Mouse (Mus musculus) hindbrain, embryonic 16.5 days (tissue): ENCODE data around the gene Fgf14. TPM values are rescaled to one million over a fixed set of nuclear protein-coding genes. Genes with fewer than 3 reads are reported as not detected.
A peak's percentile ranks its signal among the peaks of the same experiment; 100 is the strongest.

Experiments
- ATAC-seq: fragments of 200-750 bp; cut with Nextera tagmentation; 2 replicates; pipeline ENCODE4 v1.8.0; 2017; ENCODE audit warnings: moderate TSS enrichment, moderate library complexity
- H3K27ac ChIP-seq: fragments of 300-500 bp; sonication (generic); 2 replicates; pipeline ENCODE4 v1.5.1; 2014; ENCODE audit warnings: low read depth, mild to moderate bottlenecking, control low read depth, low read length, moderate library complexity
- H3K27me3 ChIP-seq: fragments of 300-500 bp; sonication (generic); replicated peaks from 2 replicates; pipeline ENCODE4 v1.6.1; 2014; ENCODE audit warnings: low read length; ENCODE audit not compliant: control insufficient read depth, insufficient read depth
- H3K36me3 ChIP-seq: fragments of 300-500 bp; sonication (generic); 2 replicates; pipeline ENCODE4 v1.6.1; 2014; ENCODE audit warnings: mild to moderate bottlenecking, low read length, moderate library complexity, mixed read lengths; ENCODE audit not compliant: control insufficient read depth, insufficient read depth
- H3K4me1 ChIP-seq: fragments of 300-500 bp; sonication (generic); 2 replicates; pipeline ENCODE4 v1.6.1; 2014; ENCODE audit warnings: low read depth, low read length; ENCODE audit not compliant: control insufficient read depth, insufficient read depth
- H3K4me2 ChIP-seq: fragments of 300-500 bp; sonication (generic); 2 replicates; pipeline ENCODE4 v1.6.1; 2014; ENCODE audit warnings: mild to moderate bottlenecking, low read length, control low read depth, moderate library complexity
- H3K4me3 ChIP-seq: fragments of 300-500 bp; sonication (generic); 2 replicates; pipeline ENCODE4 v1.5.1; 2014; ENCODE audit warnings: mild to moderate bottlenecking, low read length, control low read depth, moderate library complexity
- H3K9ac ChIP-seq: fragments of 300-500 bp; sonication (generic); 2 replicates; pipeline ENCODE4 v1.6.1; 2014; ENCODE audit warnings: low read depth, mild to moderate bottlenecking, control low read depth, low read length, moderate library complexity
- H3K9me3 ChIP-seq: fragments of 300-500 bp; sonication (generic); 2 replicates; pipeline ENCODE4 v1.6.1; 2014; ENCODE audit warnings: mild to moderate bottlenecking, low read length, moderate library complexity; ENCODE audit not compliant: control insufficient read depth
- WGBS: fragments of 180-500 bp; shearing (Covaris S2); extraction: QIAGEN DNeasy Blood & Tissue Kit; methylation state at CpG from one replicate; pipeline ENCODE4 v1.1.7; 2014; 5-methylcytosine and 5-hydroxymethylcytosine counted together
- polyA plus RNA-seq: library from polyadenylated mRNA; unstranded; fragments of >200 nt; fragmentation: Nextera tagmentation; extraction: Ambion mirVana; gene quantifications from 2 replicates; pipeline ENCODE4 v1.2.1, GENCODE M21; 2015

Fgf14 gene
- polyA plus RNA-seq = 36.2 and 38.6 TPM in 2 replicates

DNA sequence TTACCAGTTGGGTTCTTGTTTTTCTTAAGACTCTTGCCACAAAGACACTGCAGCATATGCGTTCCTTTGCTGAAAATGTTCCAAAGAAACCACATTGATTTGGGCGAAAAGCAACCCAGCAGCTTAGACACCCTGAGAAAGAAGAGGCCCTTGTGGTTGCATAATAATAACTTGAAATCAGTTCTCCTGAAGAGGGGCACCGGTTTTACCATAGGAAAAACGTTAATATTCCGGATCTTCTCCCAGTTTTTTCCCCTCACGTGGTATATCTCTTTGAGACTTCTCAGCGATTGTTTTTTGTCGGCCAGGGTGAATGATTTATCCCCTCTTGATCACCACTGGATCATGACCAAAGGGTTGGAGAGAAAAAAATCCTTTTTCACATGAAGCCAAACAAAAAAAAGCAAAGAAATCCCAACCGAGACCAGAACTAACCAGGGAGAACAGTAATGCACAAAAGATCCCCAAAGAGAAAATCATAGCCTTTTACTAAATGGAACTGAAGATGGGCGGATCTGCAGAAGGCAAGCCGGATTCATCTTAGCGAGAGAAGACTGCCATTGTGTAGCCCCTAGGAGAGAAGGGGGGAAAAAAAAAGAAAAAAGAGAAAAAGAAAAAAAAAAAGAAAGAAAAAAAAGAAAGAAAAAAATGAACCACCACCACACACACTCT, at the start of gene Fgf14:
Gene Fgf14, minus strand, starts transcription at position 622 of the 672 bp plus-strand sequence.
- Histone ChIP-seq H3K9me3 (no peaks in the 10 kb centered on the region), H3K4me3 (peak within 1 kb of the TSS; percentile 65), H3K4me1 (peaks cover 2% of the 10 kb centered on the region; the same call in 1 of the 2 replicates), H3K27me3 (no peaks in the 10 kb centered on the region), H3K9ac (peak within 1 kb of the TSS; percentile 74), H3K36me3 (no peaks in the 10 kb centered on the region), H3K27ac (peak within 1 kb of the TSS; percentile 72), H3K4me2 (peak within 1 kb of the TSS; percentile 79)
- no peak for ATAC-seq
- WGBS = 2% methylated on average over 12 of the region's 12 CpGs

DNA sequence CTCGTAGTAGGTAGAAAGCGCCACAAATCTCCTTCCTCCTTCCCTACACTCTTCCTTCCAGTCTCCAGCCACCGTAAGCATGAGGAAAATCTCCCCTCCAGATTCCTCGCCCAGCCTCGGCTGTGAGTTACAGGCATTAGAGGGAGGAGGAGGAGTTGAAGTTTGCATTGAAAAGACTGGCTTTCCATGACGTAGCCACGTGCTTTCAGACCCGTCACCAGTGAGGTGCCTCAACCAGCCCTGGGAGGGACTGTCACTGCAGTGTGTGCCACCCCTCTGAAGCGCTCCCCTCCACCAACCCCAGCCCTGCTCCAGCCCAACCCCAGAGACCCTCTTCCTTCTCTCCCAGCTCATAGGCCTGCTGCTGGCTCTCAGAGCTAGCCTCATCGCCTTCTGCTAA, 452 bp upstream of the Fgf14 start:
- peak; percentile 97 for ATAC-seq

DNA sequence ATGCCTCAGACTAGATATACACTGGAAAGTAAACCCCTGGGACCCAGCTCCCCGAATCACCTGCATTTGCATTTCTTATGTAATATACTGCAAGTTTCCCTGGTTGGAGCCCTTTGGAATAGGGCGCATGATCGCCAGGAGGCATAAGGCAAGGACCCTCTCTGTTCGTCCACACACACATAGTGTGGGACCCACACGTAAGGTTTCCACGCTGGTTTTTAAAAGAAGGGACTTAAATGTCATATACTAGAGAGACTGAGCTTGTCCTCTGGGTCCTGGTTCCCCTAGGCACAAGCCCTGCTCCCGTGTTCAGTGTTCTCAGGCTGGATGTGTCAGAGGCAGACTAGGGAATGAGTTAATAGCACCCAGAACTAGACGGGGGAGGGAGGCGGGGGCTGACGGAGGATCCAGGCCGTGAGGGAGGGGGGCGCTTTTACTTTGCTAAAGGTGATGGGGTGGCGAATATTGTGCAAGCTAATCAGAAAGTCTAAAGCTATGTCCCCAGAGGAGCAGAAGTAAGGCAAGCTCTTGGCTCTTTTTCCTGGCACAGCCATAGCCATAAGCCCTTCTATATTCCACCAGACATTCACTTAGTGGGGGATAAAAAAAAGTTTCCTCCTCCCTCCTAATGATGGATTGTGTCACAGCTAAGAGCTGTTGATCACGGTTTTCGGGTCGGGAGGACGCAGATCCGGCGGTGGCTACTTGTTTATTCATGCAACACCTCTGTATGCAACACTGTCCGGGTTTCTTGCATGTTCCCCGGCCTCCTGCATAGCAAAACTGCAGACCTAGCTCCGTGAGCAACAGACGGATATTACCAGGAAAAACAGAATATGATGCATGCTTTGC, 1.0 kb downstream of the Fgf14 start:
- Histone ChIP-seq H3K27ac (peak overlapping the region; percentile 72), H3K36me3 (no peaks in the 10 kb centered on the region), H3K4me3 (peak overlapping the region; percentile 65), H3K9me3 (no peaks in the 10 kb centered on the region), H3K9ac (peak overlapping the region; percentile 74), H3K4me2 (peak overlapping the region; percentile 79), H3K4me1 (peaks cover 2% of the 10 kb centered on the region; the same call in 1 of the 2 replicates), H3K27me3 (no peaks in the 10 kb centered on the region)
- ATAC-seq = peak; percentile 45
- WGBS = 4% methylated on average over 23 of the region's 23 CpGs

More for the DNA sequence above, 452 bp upstream of the Fgf14 start:
- H3K9ac ChIP-seq = peak overlapping the region; percentile 74
- H3K27me3 ChIP-seq = no peaks in the 10 kb centered on the region
- H3K36me3 ChIP-seq = no peaks in the 10 kb centered on the region
- peak overlapping the region; percentile 65 for H3K4me3 ChIP-seq
- peaks cover 2% of the 10 kb centered on the region; the same call in 1 of the 2 replicates for H3K4me1 ChIP-seq
- H3K9me3 ChIP-seq = no peaks in the 10 kb centered on the region
- under 1% methylated on average over 10 of the region's 10 CpGs for WGBS
- H3K27ac ChIP-seq = peak overlapping the region; percentile 72
- H3K4me2 ChIP-seq = peak overlapping the region; percentile 79

DNA sequence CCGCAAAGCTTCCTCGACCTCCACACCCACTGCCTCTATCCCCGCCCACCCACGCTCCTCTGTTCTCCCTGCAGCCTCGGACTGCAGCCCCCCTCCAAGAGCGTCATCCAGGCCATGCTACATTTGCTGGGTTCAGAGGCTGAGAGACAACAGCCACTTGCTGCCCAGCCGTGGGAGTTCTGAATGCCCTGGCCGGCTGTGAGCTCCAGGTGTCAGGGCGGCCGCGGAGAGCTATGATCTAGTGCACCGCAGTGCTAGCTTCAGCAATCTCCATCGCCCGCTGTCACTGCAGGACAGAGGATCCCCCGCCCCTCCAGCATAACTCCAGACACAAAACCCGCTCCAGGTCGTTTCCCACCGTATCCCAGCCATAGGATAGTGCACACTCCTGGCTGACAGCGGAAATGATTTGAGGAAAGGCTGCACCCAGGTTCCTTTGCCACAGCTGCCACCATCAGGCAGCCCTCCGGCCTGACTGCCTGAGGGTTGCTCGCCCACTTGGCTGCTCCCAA, 1.7 kb downstream of the Fgf14 start:
- peak overlapping the region; percentile 79 for H3K4me2 ChIP-seq
- no peaks in the 10 kb centered on the region for H3K36me3 ChIP-seq
- peak overlapping the region; percentile 72 for H3K27ac ChIP-seq
- peak; percentile 66 for ATAC-seq
- H3K4me3 ChIP-seq = peak overlapping the region; percentile 65
- no peaks in the 10 kb centered on the region for H3K27me3 ChIP-seq
- H3K9me3 ChIP-seq = no peaks in the 10 kb centered on the region
- peaks cover 5% of the 10 kb centered on the region for H3K4me1 ChIP-seq
- WGBS = 0% methylated on average over 21 of the region's 21 CpGs
- H3K9ac ChIP-seq = peak overlapping the region; percentile 74

DNA sequence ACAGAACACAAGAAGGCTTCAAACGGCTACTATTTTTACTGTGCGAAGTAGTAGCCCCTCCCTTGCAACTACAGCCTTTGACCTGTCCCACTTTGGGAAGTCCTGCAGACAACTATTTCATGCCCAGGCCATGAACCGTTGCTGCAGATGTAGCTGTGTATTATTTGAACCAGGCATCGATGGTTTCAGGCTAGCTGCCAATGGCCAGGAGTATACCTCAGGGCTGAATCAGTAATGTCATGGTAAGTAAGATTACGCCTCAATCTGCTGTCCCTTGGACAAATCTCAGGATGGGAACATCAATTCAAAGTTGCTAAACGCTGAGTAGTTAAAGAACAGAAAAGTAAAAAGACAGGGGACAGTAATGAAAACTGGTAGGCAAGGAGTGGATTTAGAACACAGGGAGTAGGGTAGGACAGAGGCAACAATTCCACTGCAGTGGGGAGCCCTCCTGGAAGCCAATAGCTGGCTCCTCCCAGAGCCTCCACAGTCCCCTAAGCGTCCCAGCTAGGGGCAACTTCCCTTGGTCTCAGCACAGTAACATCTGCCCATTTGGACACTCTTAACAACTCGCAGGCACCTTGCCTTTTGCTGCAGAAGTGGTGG, 2.3 kb downstream of the Fgf14 start:
- H3K4me2 ChIP-seq = peak overlapping the region; percentile 79
- H3K9me3 ChIP-seq = no peaks in the 10 kb centered on the region
- H3K4me3 ChIP-seq = peak overlapping the region; percentile 65
- H3K4me1 ChIP-seq = peaks cover 9% of the 10 kb centered on the region
- 17% methylated on average over 8 of the region's 8 CpGs for WGBS
- no peaks in the 10 kb centered on the region for H3K36me3 ChIP-seq
- H3K9ac ChIP-seq = peak overlapping the region; percentile 74
- no peaks in the 10 kb centered on the region for H3K27me3 ChIP-seq
- H3K27ac ChIP-seq = no peak overlapping the region; the same call in 1 of the 2 replicates
- peak; percentile 18; the same call in 1 of the 2 replicates for ATAC-seq

DNA sequence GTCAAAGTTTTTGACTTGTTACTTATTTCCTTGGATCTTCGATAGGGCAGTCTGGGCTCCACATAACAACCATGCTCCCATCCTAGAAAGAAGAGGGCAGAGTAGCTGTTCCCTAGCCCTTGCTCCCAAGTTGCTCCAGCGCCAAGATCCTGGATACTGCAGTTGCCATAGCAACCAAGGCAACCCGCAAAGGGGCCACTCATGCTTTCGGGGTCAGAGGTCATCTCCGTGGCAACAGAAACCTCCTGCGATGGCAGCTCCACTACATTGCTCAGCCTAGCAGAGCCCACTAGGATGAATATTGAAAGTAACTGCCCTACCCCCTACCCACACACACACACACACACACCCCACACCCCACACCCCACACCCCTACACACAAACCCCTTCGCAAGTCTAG, 7.2 kb downstream of the Fgf14 start:
- peaks cover 10% of the 10 kb centered on the region for H3K4me1 ChIP-seq
- H3K36me3 ChIP-seq = no peaks in the 10 kb centered on the region
- H3K4me2 ChIP-seq = peak overlapping the region; percentile 3

DNA sequence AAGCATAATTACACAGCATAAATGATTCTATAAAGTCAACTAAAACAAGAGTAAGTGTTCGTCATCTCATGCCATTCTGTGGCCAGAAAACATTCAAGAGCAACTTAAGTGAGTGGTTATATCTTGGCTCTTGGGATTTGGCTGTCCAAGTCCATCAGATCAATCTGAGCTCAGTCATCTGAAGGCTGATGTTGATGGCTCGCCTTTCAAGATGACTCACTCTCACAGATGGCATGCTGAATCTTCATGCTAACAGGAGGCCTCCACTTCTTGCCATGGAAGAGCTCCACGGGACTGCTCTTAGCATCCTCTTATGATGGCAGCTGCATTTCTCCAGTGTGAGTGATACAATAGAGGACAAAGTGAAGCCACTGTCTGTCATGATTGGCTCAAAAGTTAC, 34.1 kb downstream of the Fgf14 start:
- H3K27ac ChIP-seq = no peak overlapping the region
- 84% methylated on average over 3 of the region's 3 CpGs for WGBS
- H3K27me3 ChIP-seq = no peaks in the 10 kb centered on the region
- H3K4me2 ChIP-seq = no peak overlapping the region
- no peaks in the 10 kb centered on the region for H3K4me1 ChIP-seq
- no peak overlapping the region for H3K4me3 ChIP-seq
- H3K9me3 ChIP-seq = no peaks in the 10 kb centered on the region
- no peak for ATAC-seq
- H3K9ac ChIP-seq = no peak overlapping the region
- H3K36me3 ChIP-seq = no peaks in the 10 kb centered on the region

More for the DNA sequence above, 7.2 kb downstream of the Fgf14 start:
- H3K27ac ChIP-seq = no peak overlapping the region
- peak; percentile 95 for ATAC-seq
- no peak overlapping the region for H3K9ac ChIP-seq
- WGBS = 5% methylated on average over 7 of the region's 7 CpGs
- H3K4me3 ChIP-seq = no peak overlapping the region
- no peaks in the 10 kb centered on the region for H3K27me3 ChIP-seq
- H3K9me3 ChIP-seq = no peaks in the 10 kb centered on the region

DNA sequence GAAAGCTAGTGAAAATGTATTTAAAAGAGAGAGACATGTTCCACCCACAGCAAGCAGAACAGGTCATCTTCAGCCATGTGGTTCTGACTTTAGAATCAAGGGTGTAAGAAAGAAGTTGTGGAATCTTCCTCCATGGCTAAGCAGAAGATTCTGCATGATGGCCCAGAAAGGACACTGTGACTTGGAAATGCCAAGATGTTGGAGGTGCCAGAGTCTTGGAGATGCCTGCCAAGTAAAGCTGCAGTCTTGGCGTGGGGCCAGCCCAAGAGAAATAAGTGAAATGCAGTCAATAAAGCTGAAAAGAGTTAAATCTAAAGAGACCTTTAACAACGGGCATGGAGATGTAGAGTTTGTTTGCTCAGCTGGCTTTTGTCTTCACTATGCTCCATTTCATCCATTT, 42.0 kb downstream of the Fgf14 start:
- Histone ChIP-seq H3K27ac (no peak overlapping the region), H3K4me2 (no peak overlapping the region), H3K4me3 (no peak overlapping the region), H3K9me3 (no peaks in the 10 kb centered on the region), H3K4me1 (no peaks in the 10 kb centered on the region), H3K27me3 (no peaks in the 10 kb centered on the region), H3K9ac (no peak overlapping the region), H3K36me3 (no peaks in the 10 kb centered on the region)
- WGBS = 38% methylated on average over 2 of the region's 2 CpGs
- no peak for ATAC-seq
